Mouse (Mus musculus) layer of hippocampus, postnatal 14 days (tissue): ENCODE data around the gene Rxfp4. TPM values are rescaled to one million over a fixed set of nuclear protein-coding genes. Genes with fewer than 3 reads are reported as not detected.

Source experiments
- DNase-seq, 2 experiments: peaks; one replicate each; pipeline ENCODE4 v3.0.0; 2021 to 2022; ENCODE audit warnings: low spot score in 2 of 2, mixed read lengths in 1 of 2
- total RNA-seq, 2 experiments: library from RNA; stranded (reverse); gene quantifications; 2 replicates each; pipeline ENCODE4 v1.2.3; 2021

Rxfp4 gene
- total RNA-seq, 2 experiments from 2014 or later = not detected

GRCm38 (mm10) chr3:88629244-88629643 lies 23.7 kb downstream of the Rxfp4 start:
- DNase-seq = peak; percentile 64 to 88

- DNase-seq = no peak
Observed at GRCm38 (mm10) chr3:88628766-88629165, 24.2 kb downstream of the Rxfp4 start.

- DNase-seq = no peak
Observed at GRCm38 (mm10) chr3:88627535-88627934, 25.4 kb downstream of the Rxfp4 start.

GRCm38 (mm10) chr3:88627114-88627513 lies 25.8 kb downstream of the Rxfp4 start:
- no peak for DNase-seq

GRCm38 (mm10) chr3:88626316-88626715 lies 26.6 kb downstream of the Rxfp4 start:
- DNase-seq = no peak

- DNase-seq = no peak
Observed at GRCm38 (mm10) chr3:88625531-88625930, 27.4 kb downstream of the Rxfp4 start.

- DNase-seq = no peak
Observed at GRCm38 (mm10) chr3:88624951-88625350, 28.0 kb downstream of the Rxfp4 start.

GRCm38 (mm10) chr3:88624324-88624723 lies 28.6 kb downstream of the Rxfp4 start:
- DNase-seq = no peak

- DNase-seq = no peak
Observed at GRCm38 (mm10) chr3:88623346-88624135, 29.4 kb downstream of the Rxfp4 start.

- DNase-seq = no peak
Observed at GRCm38 (mm10) chr3:88622941-88623345, 30.0 kb downstream of the Rxfp4 start.

- DNase-seq = no peak
Observed at GRCm38 (mm10) chr3:88622113-88622940, 30.6 kb downstream of the Rxfp4 start.

- DNase-seq = no peak
Observed at GRCm38 (mm10) chr3:88621537-88622112, 31.3 kb downstream of the Rxfp4 start.

- peak in 1 of 2 experiments; percentile 52 for DNase-seq
Observed at GRCm38 (mm10) chr3:88620992-88621536, 31.9 kb downstream of the Rxfp4 start.

GRCm38 (mm10) chr3:88620146-88620991 lies 32.6 kb downstream of the Rxfp4 start:
- DNase-seq = no peak

- no peak for DNase-seq
Observed at GRCm38 (mm10) chr3:88619113-88620097, 33.5 kb downstream of the Rxfp4 start.

- no peak for DNase-seq
Observed at GRCm38 (mm10) chr3:88618074-88618871, 34.7 kb downstream of the Rxfp4 start.

- no peak for DNase-seq
Observed at GRCm38 (mm10) chr3:88616951-88617500, 35.9 kb downstream of the Rxfp4 start.

- DNase-seq = no peak
Observed at GRCm38 (mm10) chr3:88615902-88616391, 37.0 kb downstream of the Rxfp4 start.
